Mouse (Mus musculus) liver, postnatal 0 days (tissue): ENCODE results near the gene Car12.

ENCODE experiments used
- CTCF ChIP-seq: sonication (generic); IDR thresholded peaks from 2 replicates; pipeline ENCODE4 v1.5.1; 2016; ENCODE audit warnings: antibody characterized with exemption, low read depth
- EP300 ChIP-seq: IDR thresholded peaks from 2 replicates; pipeline ENCODE4 v1.6.1; 2016; ENCODE audit warnings: antibody characterized with exemption, low read depth, mild to moderate bottlenecking

DNA sequence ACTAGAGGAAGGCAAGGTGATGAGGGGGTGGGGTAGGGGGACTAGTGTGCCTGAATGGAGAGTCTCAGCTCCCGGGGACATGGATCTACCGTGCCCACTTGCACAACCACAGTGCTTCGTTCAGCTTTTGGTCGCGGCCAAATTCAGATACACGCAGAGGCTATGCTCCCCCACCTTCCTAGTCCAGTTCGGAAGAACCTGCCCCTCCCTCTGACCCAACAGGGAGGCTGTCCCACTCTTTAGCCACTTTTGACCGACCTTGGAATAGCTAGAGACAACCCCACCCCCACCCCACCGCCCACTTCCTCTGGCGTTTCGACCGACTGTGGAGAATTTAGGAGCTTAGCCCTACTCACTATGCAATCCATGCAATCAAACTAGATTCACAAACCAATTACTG lies 88.5 kb downstream of the Car12 start:
- TF ChIP-seq CTCF (no peak), EP300 (no peak)
